Mouse (Mus musculus): ENCODE data around the gene Mob3a.

DNA sequence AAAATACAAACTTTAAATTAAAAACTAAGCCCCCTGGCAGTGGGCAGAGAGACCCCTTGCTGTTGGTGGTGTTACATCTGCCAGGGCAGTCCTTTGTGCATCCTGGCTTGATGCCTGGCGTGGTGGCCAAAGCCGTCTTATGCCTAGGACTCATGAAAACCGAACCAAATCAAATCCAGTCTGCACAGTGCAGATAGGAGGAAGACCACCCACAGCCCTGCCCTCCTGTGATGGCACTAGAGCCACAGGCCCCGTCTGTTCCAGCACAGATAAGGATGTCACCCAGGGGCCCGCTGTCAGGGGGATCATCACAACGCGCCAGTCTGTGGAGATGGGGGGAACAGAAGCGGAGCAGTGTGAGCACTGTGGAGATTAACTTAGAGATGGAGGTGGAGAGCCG is 4.0 kb downstream of the Mob3a start:
- TF ChIP-seq POLR2A (IDR thresholded peaks at IDR 0.05; ENCODE audit: insufficient read length, low read depth) = no peak
- TF ChIP-seq MAX (IDR thresholded peaks at IDR 0.05; ENCODE audit: low read depth) = no peak
- no peak for TF ChIP-seq USF1 (IDR thresholded peaks at IDR 0.05; ENCODE audit: low read depth)
- no peak for TF ChIP-seq CEBPB (IDR thresholded peaks at IDR 0.05; ENCODE audit: insufficient read depth, poor library complexity, severe bottlenecking)
- no peak for TF ChIP-seq POLR2AphosphoS2 (IDR thresholded peaks at IDR 0.05; ENCODE audit: insufficient read length, low read depth)
- no peak for TF ChIP-seq MYOG (IDR thresholded peaks at IDR 0.05; ENCODE audit: control insufficient read depth in 1 of 3, insufficient read depth in 1 of 3, insufficient read length in 2 of 3, low read depth in 2 of 3)
- TF ChIP-seq TCF12 (IDR thresholded peaks at IDR 0.05; ENCODE audit: insufficient read depth, poor library complexity, severe bottlenecking) = no peak
